Mouse (Mus musculus): ENCODE measurements at regions not wholly inside any gene's neighbourhood (a gene's known extent, or its start where the extent isn't known, plus 50 kb on each side); places are given as distances from the start of the nearest gene placed in this dataset.
"Not testable (repeated sequence)": the region's sequence is repeated elsewhere in the genome, so short reads cannot be mapped to it uniquely, and the experiment has no call there.

DNA sequence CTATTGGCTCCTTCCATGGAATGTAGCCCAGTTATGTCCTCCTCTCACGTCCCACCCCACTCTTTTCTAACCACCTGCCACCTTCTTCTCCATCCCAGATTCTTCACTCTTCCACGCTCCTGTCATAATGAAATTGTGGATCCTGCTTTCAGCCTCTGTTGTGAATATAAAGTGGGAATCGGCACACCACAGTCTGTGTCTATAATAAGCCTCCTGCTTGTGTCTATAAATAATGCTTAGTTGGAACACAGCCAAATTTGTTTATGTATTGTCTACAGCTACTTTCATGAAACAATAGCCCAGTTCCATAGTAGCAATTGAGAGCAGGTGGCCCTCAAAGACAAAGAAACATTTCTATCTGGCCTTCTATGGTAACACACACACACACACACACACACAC, 137.5 kb upstream of the Rps6ka3 start:
- no peak for DNase-seq

DNA sequence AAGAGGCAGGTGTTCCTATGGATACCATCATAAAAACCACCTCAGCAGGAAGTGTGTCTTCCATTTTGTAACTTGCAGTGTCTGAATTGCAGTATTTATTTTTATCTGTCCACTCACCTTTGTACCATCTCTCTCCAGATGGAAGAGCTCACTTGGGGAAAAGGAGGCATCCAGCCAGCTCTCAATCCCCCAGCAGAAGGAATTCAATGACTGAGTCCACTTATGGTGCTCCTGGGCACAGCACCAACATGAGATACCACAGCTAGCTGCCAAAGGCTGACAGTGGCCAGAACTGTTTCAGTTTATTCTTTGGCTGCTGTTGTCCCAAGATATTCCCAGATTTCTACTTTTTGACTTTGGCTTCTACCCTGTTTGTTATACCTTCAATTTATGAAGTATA, 136.6 kb upstream of the Rps6ka3 start:
- DNase-seq = peak in 1 of 2 experiments; percentile 1

DNA sequence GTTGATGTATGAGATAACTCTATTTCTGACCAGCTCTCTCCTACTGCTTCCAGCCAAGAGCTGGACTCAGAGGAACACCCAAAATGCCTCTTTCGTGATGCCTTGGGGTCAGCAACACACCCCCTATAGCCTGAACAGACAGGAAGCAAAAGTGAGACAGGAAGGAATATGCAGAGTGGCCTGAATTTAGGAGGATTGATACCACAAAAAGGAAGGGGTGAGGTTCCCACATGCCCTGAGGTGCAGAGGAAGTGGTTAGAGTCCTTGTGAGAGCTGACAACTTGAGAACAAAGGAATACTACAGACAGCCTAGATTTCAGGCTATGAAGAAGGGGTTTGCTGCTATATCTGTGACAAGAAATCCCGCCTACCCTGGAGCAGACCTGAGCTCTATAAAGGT, 129.6 kb upstream of the Rps6ka3 start:
- no peak for DNase-seq

DNA sequence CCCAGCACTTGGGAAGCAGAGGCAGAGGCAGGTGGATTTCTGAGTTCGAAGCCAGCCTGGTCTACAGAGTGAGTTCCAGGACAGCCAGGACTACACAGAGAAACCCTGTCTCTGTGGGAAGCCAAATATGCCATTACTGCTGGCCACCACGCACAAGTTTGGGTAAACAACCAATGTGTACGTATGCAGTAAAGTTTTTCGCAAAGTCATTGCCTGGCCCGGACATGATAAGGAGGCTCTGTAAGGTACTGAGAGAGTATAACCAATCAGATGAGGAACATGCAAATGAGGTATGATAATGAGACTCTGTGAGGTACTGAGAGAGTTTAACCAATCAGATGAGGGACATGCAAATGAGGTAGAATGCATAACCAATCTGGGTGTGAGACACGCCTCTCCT, 99.5 kb upstream of the Rps6ka3 start:
- DNase-seq = not testable (repeated sequence)

DNA sequence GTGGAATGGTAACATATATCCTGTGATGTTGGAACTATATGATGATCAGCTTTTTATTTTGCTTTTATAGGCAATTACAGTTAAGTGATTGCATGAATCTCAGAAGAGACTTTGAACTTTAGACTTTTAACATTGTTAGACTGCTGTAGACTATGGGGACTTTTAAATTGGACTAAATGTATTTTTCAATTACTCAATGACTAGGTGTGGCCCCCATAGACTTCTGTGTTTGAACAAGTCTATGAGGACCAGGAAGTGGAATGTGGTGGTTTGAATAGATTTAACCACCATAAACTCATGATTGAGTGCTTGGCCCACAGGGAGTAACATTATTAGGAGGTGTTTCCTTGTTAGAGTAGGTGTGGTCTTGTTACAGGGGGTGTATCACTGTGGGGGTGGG, 93.9 kb upstream of the Rps6ka3 start:
- no peak for DNase-seq

DNA sequence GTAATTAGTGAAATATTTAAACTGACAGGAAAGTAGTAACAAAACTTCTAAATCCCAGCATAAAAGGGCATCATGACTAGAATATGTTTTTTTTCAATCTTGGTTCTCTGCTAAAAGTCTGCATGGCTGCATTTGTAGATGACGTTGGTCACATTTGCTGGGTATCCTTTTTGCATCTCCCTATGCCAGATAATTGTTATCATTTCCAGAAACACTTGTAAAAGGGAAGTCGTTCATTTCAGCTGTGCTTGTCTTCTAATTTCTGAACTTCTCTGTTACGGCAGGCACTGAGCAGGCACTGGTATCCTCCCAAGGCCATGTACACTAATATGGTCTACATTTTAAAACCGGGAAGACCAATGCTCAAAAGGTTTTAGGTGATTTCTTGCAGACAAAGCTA, 69.6 kb upstream of the Rps6ka3 start:
- DNase-seq = no peak

DNA sequence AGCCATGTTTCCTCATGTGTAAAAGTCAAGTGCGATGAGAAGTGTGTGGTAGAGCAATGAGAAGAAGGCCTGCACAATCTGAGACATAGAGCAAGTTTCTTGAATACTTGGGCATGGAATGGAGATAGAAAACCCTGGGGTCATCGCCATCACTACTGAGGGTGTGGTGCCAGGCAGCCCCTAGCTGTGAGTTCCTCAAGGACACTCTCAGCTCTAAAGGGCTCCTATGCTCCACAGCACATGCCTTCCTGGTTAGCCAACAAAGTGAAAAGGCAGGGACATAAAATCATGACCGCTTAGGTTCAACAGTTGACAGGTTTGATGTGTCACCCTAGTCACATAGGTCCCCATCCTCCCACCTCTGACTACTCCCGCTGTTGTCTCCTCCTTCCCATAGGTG, 66.8 kb upstream of the Rps6ka3 start:
- no peak for DNase-seq

DNA sequence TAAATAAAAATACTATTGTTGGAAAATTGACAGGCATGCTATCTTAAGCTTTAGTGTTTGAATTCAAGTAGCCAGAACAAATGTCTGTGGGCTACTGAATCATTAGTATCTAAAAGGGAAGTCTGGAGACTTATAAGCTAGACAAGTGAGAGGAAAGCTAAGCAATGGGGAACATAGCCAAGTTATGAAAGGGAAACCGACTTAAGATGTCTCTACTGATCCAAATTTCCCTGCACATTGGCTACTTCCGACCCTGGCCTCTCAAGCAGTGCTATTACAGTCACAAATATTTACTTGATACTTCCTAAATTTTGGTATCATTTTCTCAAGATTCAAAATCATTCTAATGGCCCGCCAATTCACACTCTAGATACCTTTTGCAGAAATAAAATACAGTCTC, 65.4 kb upstream of the Rps6ka3 start:
- no peak for DNase-seq

DNA sequence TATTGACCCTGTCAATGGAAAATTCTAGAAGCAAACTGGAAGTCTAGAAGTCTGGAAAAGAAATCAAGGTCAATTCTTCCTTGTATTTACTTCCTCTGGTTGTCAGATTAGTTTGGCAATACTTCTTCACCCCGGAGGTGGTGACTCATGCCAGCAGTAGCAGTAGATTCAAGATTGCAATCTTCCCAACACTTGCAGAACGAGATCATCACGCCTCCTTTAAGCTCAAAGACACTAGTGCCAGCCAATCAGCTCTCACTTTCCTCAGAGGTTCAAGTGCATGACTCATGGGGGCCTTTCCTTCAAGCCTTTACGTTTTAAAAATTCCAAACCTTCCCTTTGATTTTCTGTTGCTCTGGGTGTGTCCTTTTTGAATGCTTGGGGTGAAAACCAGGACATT, 64.9 kb upstream of the Rps6ka3 start:
- peak in 1 of 2 experiments; percentile 20 for DNase-seq

DNA sequence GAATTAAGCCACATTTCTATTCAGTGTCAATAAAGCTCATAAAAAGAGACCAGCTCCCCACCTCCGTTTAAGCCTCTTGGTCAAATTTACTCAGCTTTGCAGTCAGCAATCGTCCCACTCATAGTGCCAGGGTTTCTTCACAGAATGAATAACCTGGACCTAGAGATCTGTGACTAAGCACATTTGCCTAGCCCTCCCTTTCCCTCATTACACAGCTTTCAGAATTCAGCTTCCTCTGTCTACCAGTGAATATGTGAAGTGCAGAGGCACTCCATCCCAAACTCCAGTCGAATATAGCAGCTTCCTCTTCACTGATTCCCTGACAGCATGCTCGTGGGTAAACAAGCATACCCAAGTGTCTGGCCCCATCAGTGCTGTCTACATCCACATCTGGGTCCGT, 54.3 kb upstream of the Rps6ka3 start:
- no peak for DNase-seq

DNA sequence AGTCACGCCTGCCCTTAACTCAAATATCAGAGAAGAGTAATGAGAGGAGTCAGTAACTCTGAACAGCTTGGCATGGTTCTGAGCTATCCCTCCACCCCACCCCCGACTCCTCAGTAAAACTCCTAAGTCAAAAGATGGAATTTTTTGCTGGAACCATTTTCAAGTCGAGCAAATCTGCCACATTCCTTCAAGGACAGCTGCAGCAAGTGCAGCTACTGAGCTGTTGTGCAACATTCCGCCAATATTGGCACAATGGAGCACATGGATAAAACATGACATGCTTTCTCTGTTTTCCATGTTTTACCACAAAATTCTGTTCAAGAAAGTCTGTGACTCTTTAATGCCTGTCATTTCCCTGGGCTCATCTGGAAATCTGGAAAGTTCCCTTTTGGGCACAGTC, 53.1 kb upstream of the Rps6ka3 start:
- no peak for DNase-seq

DNA sequence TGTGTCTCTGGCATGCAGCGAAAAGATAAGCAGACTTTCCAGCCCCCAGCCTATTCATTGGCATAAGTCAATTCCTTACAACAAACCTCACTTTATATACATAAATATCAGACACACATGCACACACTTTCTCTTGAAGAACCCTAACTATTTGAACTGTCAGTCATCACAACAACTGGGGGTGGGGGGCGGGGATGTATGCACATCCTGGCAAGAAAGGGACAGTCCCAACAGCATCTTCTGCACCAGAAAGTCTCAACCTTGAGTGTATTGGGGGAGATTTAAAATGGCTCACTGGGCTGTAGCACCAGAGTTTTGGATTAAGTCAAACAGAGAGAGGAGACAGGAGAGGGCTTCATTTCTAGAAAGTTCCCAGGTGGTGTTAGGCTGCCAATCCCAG, 50.4 kb upstream of the Rps6ka3 start:
- no peak for DNase-seq
